Mouse (Mus musculus) neural tube, embryonic 15.5 days (tissue): ENCODE measurements around the gene Fam184a. TPM values are rescaled to one million over a fixed set of nuclear protein-coding genes. Genes with fewer than 3 reads are reported as not detected.
A peak's percentile ranks its signal among the peaks of the same experiment; 100 is the strongest.

Experiments used
- ATAC-seq: fragments of 200-750 bp; cut with Nextera tagmentation; 2 replicates; pipeline ENCODE4 v1.8.0; 2017; ENCODE audit warnings: mild to moderate bottlenecking, moderate TSS enrichment, moderate library complexity; ENCODE audit not compliant: low FRiP score
- H3K27ac ChIP-seq: fragments of 300-500 bp; sonication (generic); replicated peaks from 2 replicates; pipeline ENCODE4 v1.5.1; 2015; ENCODE audit warnings: mild to moderate bottlenecking, inconsistent platforms
- H3K27me3 ChIP-seq: fragments of 300-500 bp; sonication (generic); replicated peaks from 2 replicates; pipeline ENCODE4 v1.6.1; 2015; ENCODE audit warnings: inconsistent platforms
- H3K36me3 ChIP-seq: fragments of 300-500 bp; sonication (generic); 2 replicates; pipeline ENCODE4 v1.6.1; 2015; ENCODE audit warnings: inconsistent platforms
- H3K4me1 ChIP-seq: fragments of 300-500 bp; sonication (generic); 2 replicates; pipeline ENCODE4 v1.6.1; 2015; ENCODE audit warnings: inconsistent platforms
- H3K4me2 ChIP-seq: fragments of 300-500 bp; sonication (generic); 2 replicates; pipeline ENCODE4 v1.6.1; 2015; ENCODE audit warnings: inconsistent platforms, mild to moderate bottlenecking, moderate library complexity
- H3K4me3 ChIP-seq: fragments of 300-500 bp; sonication (generic); replicated peaks from 2 replicates; pipeline ENCODE4 v1.5.1; 2015; ENCODE audit warnings: mild to moderate bottlenecking, inconsistent platforms
- H3K9ac ChIP-seq: fragments of 300-500 bp; sonication (generic); replicated peaks from 2 replicates; pipeline ENCODE4 v1.6.1; 2015; ENCODE audit warnings: mild to moderate bottlenecking, inconsistent platforms
- H3K9me3 ChIP-seq: fragments of 300-500 bp; sonication (generic); replicated peaks from 2 replicates; pipeline ENCODE4 v1.6.1; 2016; ENCODE audit warnings: inconsistent platforms
- WGBS: fragments of 180-500 bp; shearing (Covaris S2); methylation state at CpG from one replicate; pipeline ENCODE4 v1.1.7; 2015; ENCODE audit warnings: mixed read lengths; 5-methylcytosine and 5-hydroxymethylcytosine counted together
- polyA plus RNA-seq: library from polyadenylated mRNA; unstranded; fragments of >200 nt; fragmentation: Nextera tagmentation; extraction: Ambion mirVana; gene quantifications from 2 replicates; pipeline ENCODE4 v1.2.1, GENCODE M21; 2015

Fam184a gene
- polyA plus RNA-seq, 1 experiment from 2014 or later = 14.9 TPM

- Histone ChIP-seq H3K27ac (peak overlapping the region; percentile 99), H3K9me3 (no peaks in the 10 kb centered on the region), H3K9ac (peak overlapping the region; percentile 74), H3K4me1 (peaks cover 34% of the 10 kb centered on the region), H3K4me3 (peak overlapping the region; percentile 78), H3K27me3 (no peaks in the 10 kb centered on the region), H3K4me2 (peak overlapping the region; percentile 65), H3K36me3 (no peaks in the 10 kb centered on the region)
- no peak for ATAC-seq
- WGBS = 5% methylated on average over 27 of the region's 27 CpGs
Observed at GRCm38 (mm10) chr10:53595744-53596676, 154.9 kb downstream of the Fam184a start.

- Histone ChIP-seq H3K27me3 (no peaks in the 10 kb centered on the region), H3K9ac (no peak overlapping the region), H3K27ac (no peak overlapping the region), H3K4me3 (no peak overlapping the region), H3K4me2 (no peak overlapping the region), H3K36me3 (no peaks in the 10 kb centered on the region), H3K4me1 (0 out of 2 replicates have a peak, but pooled peaks cover 3% of the 10 kb centered on the region), H3K9me3 (no peaks in the 10 kb centered on the region)
- 21% methylated on average over 3 of the region's 3 CpGs for WGBS
- ATAC-seq = no peak
Observed at GRCm38 (mm10) chr10:53585777-53586176, 165.1 kb downstream of the Fam184a start.

Other genes starting within 250 kb of the Fam184a start
- gene Asf1a, start 154.4 kb downstream of the Fam184a start, polyA plus RNA-seq = 58.6 and 68.7 TPM in 2 replicates
- 5.1 and 7.8 TPM in 2 replicates for gene Mcm9, start 120.7 kb downstream of the Fam184a start, polyA plus RNA-seq